Mouse (Mus musculus) olfactory bulb, adult 2 months (tissue): ENCODE results near the gene Olfr1329.

Experiments used
- CTCF ChIP-seq: fragments of 200-500 bp; IDR thresholded peaks from 2 replicates; pipeline ENCODE4 v1.5.1; 2012; ENCODE audit warnings: low read depth, mild to moderate bottlenecking, low read length, moderate library complexity; ENCODE audit not compliant: insufficient read depth
- POLR2A ChIP-seq: fragments of 200-500 bp; IDR thresholded peaks from 2 replicates; pipeline ENCODE4 v1.6.1; 2012; ENCODE audit warnings: mild to moderate bottlenecking, low read depth, low read length, moderate library complexity; ENCODE audit not compliant: insufficient read depth

GRCm38 (mm10) chr4:118888297-118888696 is 29.0 kb downstream of the Olfr1329 start, which contains the start of gene Olfr1330:
- no peak for TF ChIP-seq CTCF
- no peak for TF ChIP-seq POLR2A
